Mouse (Mus musculus) splenic B cell, adult 2 months (primary cell): ENCODE data around the gene Mmp14.

ENCODE experiments used
- DNase-seq: peaks from one replicate; pipeline ENCODE4 v3.0.0-alpha.2; 2011; ENCODE audit warnings: low read depth, low spot score
- H3K27me3 ChIP-seq: 2 replicates; pipeline ENCODE4 v1.6.1; 2012; ENCODE audit warnings: mild to moderate bottlenecking, low read length, moderate library complexity, mixed read lengths; ENCODE audit not compliant: control insufficient read depth, poor library complexity, insufficient read depth, severe bottlenecking
- H3K36me3 ChIP-seq: 2 replicates; pipeline ENCODE4 v1.6.1; 2012; ENCODE audit warnings: mild to moderate bottlenecking, low read length, moderate library complexity, mixed read lengths; ENCODE audit not compliant: control insufficient read depth, poor library complexity, insufficient read depth, severe bottlenecking

The Mmp14 gene

DNA sequence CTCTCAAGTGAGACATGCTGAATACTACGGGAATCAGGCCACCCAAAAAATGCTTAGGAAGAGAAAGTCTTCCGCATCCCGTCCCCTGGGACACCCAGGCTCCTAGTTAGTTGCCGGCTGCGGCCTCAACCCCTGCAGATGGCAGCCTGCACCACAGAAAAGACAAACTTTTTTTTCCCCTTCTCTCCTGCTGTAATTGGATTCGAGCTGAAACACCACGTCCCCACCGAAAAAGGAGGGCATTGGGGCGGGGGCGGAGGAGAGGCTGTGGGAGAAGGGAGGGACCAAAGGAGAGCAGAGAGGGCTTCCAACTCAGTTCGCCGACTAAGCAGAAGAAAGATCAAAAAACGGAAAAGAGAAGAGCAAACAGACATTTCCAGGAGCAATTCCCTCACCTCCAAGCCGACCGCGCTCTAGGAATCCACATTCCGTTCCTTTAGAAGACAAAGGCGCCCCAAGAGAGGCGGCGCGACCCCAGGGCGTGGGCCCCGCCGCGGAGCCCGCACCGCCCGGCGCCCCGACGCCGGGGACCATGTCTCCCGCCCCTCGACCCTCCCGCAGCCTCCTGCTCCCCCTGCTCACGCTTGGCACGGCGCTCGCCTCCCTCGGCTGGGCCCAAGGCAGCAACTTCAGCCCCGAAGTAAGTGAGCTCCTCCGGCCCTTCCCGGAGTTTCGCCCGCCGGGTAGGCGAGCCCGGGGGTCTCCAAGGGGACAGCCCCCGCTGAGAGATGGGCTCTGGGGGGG is at the start of gene Mmp14:
Gene Mmp14, plus strand, starts transcription at position 279 of the 744 bp plus-strand sequence.
- Histone ChIP-seq H3K36me3 (no peaks in the 10 kb centered on the region), H3K27me3 (no peaks in the 10 kb centered on the region)
- DNase-seq = no peak

DNA sequence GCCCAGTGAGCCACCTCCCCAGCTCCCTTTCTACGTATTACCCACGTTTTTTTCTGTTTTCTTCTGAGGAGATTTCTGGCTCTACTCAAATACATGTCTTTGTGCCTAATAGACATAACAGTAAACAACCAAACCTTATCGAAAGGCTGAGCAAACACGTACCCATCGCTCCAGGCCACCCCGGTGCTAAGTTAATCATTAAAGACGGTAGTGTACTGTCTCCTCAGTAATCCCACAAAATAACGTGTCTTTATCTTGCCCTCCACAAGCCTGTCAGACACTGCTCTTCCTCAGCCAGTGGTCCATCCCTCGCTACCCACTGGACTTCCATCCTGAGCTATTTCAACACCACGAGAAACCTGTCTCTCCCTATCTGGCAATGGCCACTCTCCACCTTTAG is 49.6 kb upstream of the Mmp14 start:
- H3K36me3 ChIP-seq = no peaks in the 10 kb centered on the region
- DNase-seq = no peak

DNA sequence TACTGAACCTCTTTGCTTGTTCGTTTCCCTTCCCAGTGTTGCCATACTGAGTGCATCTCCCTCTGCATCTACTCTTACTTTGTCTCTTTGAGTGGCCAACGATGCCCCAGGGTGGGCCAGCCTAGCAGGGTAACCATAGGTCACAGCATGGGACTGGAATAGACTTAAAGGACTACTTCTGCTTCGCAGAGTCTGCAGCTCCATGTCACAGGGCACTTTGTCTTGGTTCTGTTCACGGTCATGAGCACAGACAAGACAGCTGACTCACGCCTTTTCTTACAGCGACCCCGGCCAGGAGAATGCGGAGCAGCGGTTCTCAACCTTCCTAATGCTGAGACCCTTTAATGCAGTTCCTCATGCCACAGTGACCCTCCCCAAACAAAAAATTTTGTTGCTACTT is 48.8 kb upstream of the Mmp14 start:
- no peaks in the 10 kb centered on the region for H3K27me3 ChIP-seq
- DNase-seq = no peak
- no peaks in the 10 kb centered on the region for H3K36me3 ChIP-seq

More for the DNA sequence above, 49.6 kb upstream of the Mmp14 start:
- H3K27me3 ChIP-seq = no peaks in the 10 kb centered on the region

DNA sequence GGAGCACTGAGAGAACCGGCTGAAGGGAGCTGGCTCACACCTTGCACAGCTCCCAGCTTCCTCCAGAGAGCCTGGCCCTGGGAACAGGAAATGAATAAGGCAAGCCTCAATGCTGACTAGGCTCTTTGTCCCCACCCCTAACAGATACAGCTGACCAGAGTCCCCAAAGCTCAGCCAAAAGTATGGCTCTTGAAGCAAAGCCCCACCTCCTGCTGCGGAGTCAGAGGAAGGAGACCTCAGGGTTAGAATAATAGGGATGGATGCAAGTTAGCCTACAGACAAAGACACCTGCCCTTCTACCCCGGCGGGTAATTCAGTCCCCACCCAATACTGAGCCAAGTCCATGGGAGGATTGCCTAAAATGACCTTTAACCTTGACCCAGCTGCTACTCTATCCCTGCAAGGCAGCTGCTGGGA is 48.0 kb upstream of the Mmp14 start:
- no peak for DNase-seq
- H3K36me3 ChIP-seq = no peaks in the 10 kb centered on the region
- H3K27me3 ChIP-seq = no peaks in the 10 kb centered on the region

DNA sequence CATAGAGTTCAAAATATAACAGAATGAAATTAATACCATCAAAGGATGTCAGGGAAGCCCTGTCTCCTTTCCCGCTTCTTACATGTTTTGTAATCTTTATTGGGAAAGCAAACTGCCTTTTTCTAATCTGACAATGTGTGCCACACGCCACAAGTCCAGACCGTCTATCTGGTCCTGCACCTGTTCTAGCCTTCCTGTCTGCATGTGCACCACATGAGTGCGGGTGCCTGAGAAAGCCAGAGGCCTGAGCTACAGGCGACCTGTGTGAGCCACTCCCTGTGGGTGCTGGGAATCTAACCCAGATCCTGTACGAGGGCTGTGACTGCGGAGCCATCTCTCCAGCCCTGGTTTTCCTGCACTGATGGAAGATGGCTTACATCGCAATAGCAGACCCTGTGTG is 47.0 kb upstream of the Mmp14 start:
- DNase-seq = no peak
- Histone ChIP-seq H3K27me3 (no peaks in the 10 kb centered on the region), H3K36me3 (no peaks in the 10 kb centered on the region)

DNA sequence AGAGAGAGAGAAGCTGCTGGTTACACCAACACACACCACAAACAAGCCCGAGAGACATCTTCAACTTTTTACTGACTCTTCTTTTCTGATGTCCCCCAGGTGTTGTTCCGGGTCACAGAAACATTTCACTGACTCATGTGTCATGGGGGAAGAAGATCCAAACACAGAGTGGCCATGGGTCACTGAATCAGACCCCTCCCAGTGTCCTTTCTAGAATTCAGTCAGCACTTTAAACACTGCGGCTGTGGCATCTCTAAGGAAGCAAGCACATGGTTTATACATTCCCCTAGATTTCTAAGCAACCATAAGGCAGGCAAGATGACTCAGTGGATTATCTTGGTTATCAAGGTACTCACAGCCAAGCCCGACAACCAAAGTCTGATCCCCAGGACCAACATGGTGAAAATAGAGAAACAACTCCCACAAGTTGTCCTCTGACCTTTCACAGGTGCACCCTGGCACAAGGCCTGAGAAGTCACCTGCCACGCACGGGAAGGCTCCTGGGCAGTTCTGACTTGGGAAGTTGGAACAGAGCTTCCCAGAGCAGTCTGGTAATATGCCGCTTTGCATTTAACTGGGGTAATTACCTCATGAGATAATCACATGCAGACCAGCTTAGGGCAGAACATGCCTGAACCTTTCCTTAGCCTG is 45.3 kb upstream of the Mmp14 start:
- no peaks in the 10 kb centered on the region for H3K27me3 ChIP-seq
- DNase-seq = no peak
- H3K36me3 ChIP-seq = no peaks in the 10 kb centered on the region

DNA sequence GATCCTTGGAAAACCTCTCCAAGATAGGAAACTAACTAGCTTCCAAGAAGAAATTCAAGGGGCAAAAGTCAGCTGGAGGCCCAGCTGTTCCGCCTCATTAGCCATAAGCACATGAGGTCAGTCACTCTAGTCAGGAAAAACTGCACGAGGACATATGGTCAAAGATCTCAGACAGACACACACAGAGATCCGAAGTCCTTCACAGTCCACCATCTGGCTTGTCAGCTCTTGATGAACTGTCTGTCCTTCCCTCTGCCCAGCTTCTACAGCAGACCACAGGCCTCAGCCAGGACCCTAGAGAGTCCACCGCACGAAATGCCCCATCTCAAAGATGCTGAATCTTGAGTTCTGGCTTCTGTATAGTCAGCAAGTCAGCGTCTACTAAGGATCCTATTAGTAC is 43.9 kb upstream of the Mmp14 start:
- DNase-seq = no peak
- no peaks in the 10 kb centered on the region for H3K36me3 ChIP-seq
- H3K27me3 ChIP-seq = no peaks in the 10 kb centered on the region

DNA sequence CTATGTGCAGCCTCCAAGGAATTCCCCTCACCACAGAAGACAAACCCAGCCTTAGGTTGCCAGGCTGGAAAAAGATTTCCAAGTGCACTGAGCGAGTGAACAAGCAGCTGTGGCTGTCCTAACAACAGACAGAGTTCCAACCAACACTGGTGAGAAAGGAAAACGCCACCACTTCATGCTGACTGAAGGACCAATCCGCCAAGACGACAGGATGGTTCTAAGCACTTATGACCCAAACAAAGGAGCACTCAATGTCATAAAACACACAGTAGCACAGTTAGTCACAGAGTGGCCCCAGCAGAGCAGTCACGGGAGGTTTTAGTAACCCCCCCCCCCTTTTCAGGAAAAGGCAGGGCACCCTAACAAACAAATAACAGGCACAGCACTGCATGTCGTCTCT is 40.6 kb upstream of the Mmp14 start:
- Histone ChIP-seq H3K36me3 (no peaks in the 10 kb centered on the region), H3K27me3 (no peaks in the 10 kb centered on the region)
- no peak for DNase-seq

DNA sequence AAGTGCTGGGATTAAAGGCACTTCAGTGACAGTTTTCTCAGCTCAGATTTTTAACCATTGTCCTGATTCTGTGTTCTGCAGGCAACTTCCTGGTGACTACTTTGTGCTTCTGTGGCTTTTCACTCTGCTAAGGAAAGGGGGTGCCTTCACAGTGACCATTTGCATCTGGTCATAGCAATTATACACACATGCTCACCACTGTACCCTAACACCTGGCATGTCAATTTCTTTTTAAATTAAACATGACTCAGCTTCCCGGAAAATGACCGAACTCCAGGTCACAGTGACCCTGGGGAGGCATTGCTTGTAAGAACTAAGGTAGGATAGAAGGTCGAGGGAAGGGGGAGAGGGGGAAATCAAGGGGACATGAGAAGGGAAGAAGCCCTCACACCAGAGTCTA is 37.6 kb upstream of the Mmp14 start:
- no peak for DNase-seq
- no peaks in the 10 kb centered on the region for H3K36me3 ChIP-seq
- H3K27me3 ChIP-seq = no peaks in the 10 kb centered on the region

DNA sequence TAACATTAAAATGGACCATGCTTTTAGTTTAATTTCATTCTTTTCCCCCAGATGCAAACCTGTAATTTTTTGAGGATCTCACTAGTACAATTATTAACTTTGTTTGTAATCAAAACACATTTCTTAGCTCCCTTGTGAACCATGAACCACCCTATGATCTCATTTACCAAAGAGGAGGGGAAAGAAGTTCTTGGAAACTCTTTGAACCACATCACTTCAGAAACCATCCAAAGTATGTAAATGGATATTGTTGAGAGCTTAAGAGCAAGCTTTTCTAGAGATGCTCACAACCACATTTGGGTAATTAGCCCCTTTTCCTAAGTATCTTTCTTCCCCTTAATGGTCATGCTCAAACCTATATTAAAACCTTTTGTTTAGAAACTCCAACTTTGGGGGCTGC is 37.1 kb upstream of the Mmp14 start:
- Histone ChIP-seq H3K27me3 (no peaks in the 10 kb centered on the region), H3K36me3 (no peaks in the 10 kb centered on the region)
- no peak for DNase-seq

DNA sequence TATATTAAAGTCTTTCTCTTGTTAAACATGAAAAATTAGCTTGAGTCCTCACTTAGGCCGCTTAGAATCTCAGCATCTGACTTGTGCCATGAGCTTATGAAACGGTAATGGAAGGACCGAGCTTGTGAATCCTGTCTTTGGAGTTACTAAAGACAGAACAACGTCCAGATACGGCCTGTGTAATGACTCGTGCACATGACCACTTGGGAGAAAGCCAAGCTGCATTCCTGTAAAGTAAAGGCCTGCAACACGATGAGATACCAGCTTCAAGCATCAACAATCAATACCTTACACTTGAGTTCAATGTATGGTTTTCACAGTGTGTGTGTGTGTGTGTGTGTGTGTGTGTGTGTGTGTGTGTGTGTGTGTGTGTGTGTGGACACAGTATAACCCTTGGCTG is 34.7 kb upstream of the Mmp14 start:
- Histone ChIP-seq H3K27me3 (no peaks in the 10 kb centered on the region), H3K36me3 (no peaks in the 10 kb centered on the region)

DNA sequence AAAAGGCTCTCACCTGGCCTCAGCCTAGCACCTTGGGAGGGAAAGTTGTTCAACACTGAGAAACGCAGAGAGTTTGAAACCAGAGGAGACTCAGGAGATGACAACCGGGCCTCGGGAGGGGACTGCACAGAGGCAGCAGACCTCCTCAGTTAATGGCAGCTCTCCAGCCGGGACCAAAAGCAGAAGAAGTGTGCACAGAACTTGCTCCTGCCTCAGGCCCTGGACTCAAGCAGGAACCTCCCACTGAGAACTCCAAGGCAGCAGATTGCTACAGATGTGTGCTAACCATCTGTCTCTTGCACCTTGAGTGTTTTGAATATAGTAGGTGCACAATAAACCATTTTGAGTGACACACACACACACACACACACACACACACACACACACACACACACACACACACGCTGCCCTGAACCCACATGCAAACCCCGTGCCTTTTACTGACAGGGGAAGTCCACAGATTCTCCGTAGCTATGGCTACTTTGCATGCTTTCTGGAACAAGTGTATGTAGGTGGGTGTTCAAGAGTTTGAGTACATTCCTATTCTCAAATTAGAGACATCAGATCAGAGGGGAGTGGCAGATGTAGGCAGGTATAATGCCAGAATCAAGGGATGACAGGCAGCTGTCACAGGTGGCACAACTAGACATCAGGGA is 33.4 kb upstream of the Mmp14 start:
- H3K36me3 ChIP-seq = no peaks in the 10 kb centered on the region
- no peaks in the 10 kb centered on the region for H3K27me3 ChIP-seq
- peak; percentile 70 for DNase-seq

More for the DNA sequence above, 34.7 kb upstream of the Mmp14 start:
- no peak for DNase-seq

DNA sequence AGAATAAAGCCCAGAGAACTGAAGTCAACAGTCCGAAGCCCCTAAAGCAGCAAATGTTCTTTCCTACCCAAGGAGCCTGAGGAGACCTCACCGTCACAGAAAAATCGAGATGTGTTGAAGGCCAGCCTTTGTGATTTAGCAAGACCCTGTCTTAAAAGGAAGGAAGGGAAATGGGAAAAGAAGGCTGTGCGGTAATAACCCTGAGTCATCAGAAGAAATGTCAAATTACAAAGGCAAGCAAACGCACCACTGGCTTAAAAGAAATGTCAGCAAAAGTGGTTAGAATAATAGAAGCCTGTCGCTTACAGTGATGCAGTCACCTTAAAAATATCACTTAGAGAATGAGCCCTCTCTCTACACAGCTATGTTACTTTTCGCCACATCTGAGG is 32.9 kb upstream of the Mmp14 start:
- no peak for DNase-seq
- Histone ChIP-seq H3K27me3 (no peaks in the 10 kb centered on the region), H3K36me3 (no peaks in the 10 kb centered on the region)

DNA sequence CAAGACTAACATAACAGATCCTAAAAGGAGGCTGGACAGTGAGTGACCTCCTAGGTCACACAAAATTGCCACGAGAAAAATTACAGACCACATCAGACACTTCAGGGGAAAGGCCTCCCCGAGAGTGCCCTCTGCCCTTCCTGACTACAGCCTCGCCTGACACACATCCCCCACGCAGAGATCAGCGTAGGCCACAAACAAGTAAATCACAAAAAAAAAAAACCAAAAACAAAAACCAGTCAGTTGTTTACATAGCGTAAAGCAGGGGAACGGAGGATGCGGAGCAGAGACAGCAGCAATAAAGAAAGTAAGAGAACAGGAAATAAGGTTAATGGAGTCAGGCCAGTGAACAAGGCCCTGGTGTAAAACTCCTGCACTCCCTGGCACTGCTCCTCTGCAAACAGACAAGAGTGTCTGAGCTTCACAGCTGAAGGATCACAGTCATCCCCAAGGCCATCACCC is 32.5 kb upstream of the Mmp14 start:
- no peak for DNase-seq
- H3K36me3 ChIP-seq = no peaks in the 10 kb centered on the region
- no peaks in the 10 kb centered on the region for H3K27me3 ChIP-seq

DNA sequence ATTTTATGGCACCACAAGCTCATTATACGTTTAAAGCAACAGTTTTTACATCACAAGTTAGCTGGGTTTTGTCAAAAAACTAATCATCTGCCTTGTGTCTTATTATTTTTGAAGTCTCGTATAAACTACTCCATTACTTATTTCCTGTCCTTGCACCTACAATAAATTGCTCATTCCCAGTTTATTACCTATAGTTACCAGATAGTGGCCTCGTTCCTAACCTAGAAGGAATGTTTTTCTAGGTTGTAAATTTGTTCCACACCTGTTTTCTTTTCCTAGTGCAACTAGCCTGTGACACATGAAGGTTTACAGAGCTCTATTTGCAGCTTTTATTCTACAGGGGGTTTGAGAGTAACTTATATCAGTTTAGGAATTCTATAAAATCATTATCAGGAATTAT is 29.7 kb upstream of the Mmp14 start:
- no peaks in the 10 kb centered on the region for H3K27me3 ChIP-seq

More for the DNA sequence above, 29.7 kb upstream of the Mmp14 start:
- no peak for DNase-seq
- H3K36me3 ChIP-seq = no peaks in the 10 kb centered on the region
